Mouse (Mus musculus) layer of hippocampus, postnatal 10 days (tissue): ENCODE data around the gene Ints2. TPM values are rescaled to one million over a fixed set of nuclear protein-coding genes. Genes with fewer than 3 reads are reported as not detected.
A peak's percentile ranks its signal among the peaks of the same experiment; 100 is the strongest.

Experiments used
- DNase-seq, 2 experiments: peaks; one replicate each; pipeline ENCODE4 v3.0.0; 2021; ENCODE audit warnings: low spot score in 2 of 2
- total RNA-seq, 2 experiments: library from RNA; stranded (reverse); gene quantifications; 2 replicates each; pipeline ENCODE4 v1.2.3; 2021

Gene Ints2
- total RNA-seq, 2 experiments from 2014 or later: 21.9 to 25.9 TPM

DNA sequence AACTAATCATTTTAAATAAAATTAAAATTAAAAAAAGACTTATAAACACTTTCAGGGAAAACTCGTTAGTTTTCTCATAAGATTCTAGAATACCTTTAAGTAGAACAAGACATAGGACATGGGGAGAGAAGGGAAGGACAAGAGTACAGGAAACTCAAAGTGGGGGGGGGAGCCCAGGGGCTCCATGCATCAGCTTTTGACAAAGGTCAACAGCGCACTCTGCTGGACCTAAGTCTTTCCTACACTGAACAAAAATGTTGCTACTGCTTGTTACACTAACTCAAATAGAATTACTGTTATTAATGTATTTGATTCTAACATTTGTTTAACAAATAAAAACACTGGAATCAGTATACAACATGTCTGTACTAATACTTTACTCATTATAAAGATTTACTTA is 83.2 kb downstream of the Ints2 start:
- peak; percentile 73 to 76 for DNase-seq

DNA sequence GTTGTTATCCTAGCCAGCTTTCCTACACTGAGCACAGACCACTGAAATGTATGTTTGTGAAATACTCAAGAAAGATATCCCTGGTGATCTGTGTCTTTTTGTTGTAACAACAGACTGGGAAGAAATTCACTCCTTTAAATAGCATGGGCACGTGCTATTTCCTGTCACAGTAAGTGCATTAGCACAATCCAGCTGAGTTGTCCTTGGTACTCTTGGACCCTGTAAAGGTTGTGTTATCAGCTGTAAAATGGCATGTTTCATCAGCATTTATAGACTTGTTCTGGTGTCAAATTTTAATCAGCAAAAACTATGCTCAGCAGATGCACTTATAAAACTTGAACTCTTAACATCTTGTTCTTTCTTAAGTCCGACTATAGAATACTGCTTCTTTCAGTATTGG is 86.6 kb downstream of the Ints2 start:
- no peak for DNase-seq

Other genes with a start within 250 kb of the Ints2 start
- 1 to 10 TPM in 1 of 2 experiments, under 1 TPM in 1; 0.89 to 1.1 TPM for gene Brip1, start 56.4 kb downstream of the Ints2 start, total RNA-seq
- 10 to 100 TPM; 55.5 to 60.9 TPM for gene Med13, start 100.0 kb upstream of the Ints2 start, total RNA-seq
- 10 to 100 TPM; 19.9 to 21.1 TPM for gene Rnft1, start 227.1 kb upstream of the Ints2 start, total RNA-seq